Mouse (Mus musculus) left cerebral cortex, postnatal 25 days (tissue): ENCODE data around the gene Klk7. TPM values are rescaled to one million over a fixed set of nuclear protein-coding genes. Genes with fewer than 3 reads are reported as not detected.

ENCODE experiments used
- total RNA-seq, 2 experiments: library from RNA; stranded (reverse); gene quantifications; 2 replicates each; pipeline ENCODE4 v1.2.3; 2021

Gene Klk7
- total RNA-seq, 2 experiments from 2014 or later: not detected

Other genes starting within 250 kb of the Klk7 start
- 1 to 10 TPM; 3.8 to 4.7 TPM for gene Zfp658, start 249.0 kb upstream of the Klk7 start, total RNA-seq
- gene Zfp719, start 231.7 kb upstream of the Klk7 start, total RNA-seq: 10 to 100 TPM; 15.0 to 17.1 TPM
- under 1 TPM in 1 of 2 experiments, not detected in 1; 0.37 TPM for gene Zfp819, start 204.1 kb upstream of the Klk7 start, total RNA-seq
- gene Ceacam18, start 176.6 kb upstream of the Klk7 start, total RNA-seq: not detected
- 1 to 10 TPM; 1.1 to 1.3 TPM for gene Siglece, start 151.1 kb upstream of the Klk7 start, total RNA-seq
- gene Ctu1, start 139.3 kb upstream of the Klk7 start, total RNA-seq: 1 to 10 TPM; 7.5 to 8.7 TPM
- gene Klk14, start 120.9 kb upstream of the Klk7 start, total RNA-seq: not detected
- not detected for gene Klk13, start 98.7 kb upstream of the Klk7 start, total RNA-seq
- not detected for gene Klk12, start 42.4 kb upstream of the Klk7 start, total RNA-seq
- gene Klk11, start 36.7 kb upstream of the Klk7 start, total RNA-seq: not detected
- gene Klk10, start 30.3 kb upstream of the Klk7 start, total RNA-seq: not detected
- not detected for gene Klk9, start 19.4 kb upstream of the Klk7 start, total RNA-seq
- 1 to 10 TPM; 2.2 to 3.3 TPM for gene Klk8, start 13.7 kb upstream of the Klk7 start, total RNA-seq
- gene Klk6, start 13.2 kb downstream of the Klk7 start, total RNA-seq: 1 to 10 TPM; 1.0 to 1.4 TPM
- gene Klk5, start 30.7 kb downstream of the Klk7 start, total RNA-seq: not detected
- not detected for gene Klk4, start 69.9 kb downstream of the Klk7 start, total RNA-seq
- not detected for gene Klk15, start 122.4 kb downstream of the Klk7 start, total RNA-seq
- gene Klk1b8, start 139.4 kb downstream of the Klk7 start, total RNA-seq: not detected
- not detected for gene Klk1b1, start 155.5 kb downstream of the Klk7 start, total RNA-seq
- not detected for gene Klk1b9, start 164.8 kb downstream of the Klk7 start, total RNA-seq
- not detected for gene Klk1b11, start 184.6 kb downstream of the Klk7 start, total RNA-seq
- not detected for gene Klk1b26, start 200.9 kb downstream of the Klk7 start, total RNA-seq
- gene Klk1b27, start 241.0 kb downstream of the Klk7 start, total RNA-seq: not detected